ENCODE assay signal across 24 mouse cellular contexts in genomic region chrX:110666853-110667504, GRCm38 (mm10).
A peak's percentile ranks its signal among the peaks of the same experiment; 100 is the strongest.
DNase-seq lines count a peak whose midpoint lies in the region; ATAC-seq and TF ChIP-seq lines count a peak whose summit lies in the region.
"Had no signal": no experiment of that assay in that cellular context is flagged by ENCODE, and none has a peak within 500 bp of the region (broad histone marks: within the 10 kb centered on the region; RNA-seq: fewer than 3 reads in every experiment).

No protein-coding gene starts in this region.

- H3K4me3 ChIP-seq in forebrain, embryonic 13.5 days = no peak overlapping the region
- H3K4me3 ChIP-seq in forebrain, embryonic 10.5 days = no peak overlapping the region
- no peak overlapping the region for H3K4me3 ChIP-seq in forebrain, postnatal 0 days (ENCODE audit: low read depth, low read length)
- H3K4me3 ChIP-seq: heart, adult 2 months; heart, embryonic 12.5 days; hindbrain, embryonic 13.5 days; limb, embryonic 12.5 days; liver, embryonic 15.5 days; neural tube, embryonic 13.5 days had no signal

- H3K27ac ChIP-seq in forebrain, embryonic 13.5 days = no peak overlapping the region
- H3K27ac ChIP-seq in forebrain, embryonic 10.5 days = no peak overlapping the region
- no peak overlapping the region for H3K27ac ChIP-seq in forebrain, postnatal 0 days (ENCODE audit: low read depth, low read length)
- H3K27ac ChIP-seq: heart, adult 2 months; hindbrain, embryonic 13.5 days; limb, embryonic 12.5 days; liver, embryonic 15.5 days; neural tube, embryonic 13.5 days; stomach, postnatal 0 days had no signal

- TF ChIP-seq POLR2A in brain, embryonic 14.5 days (IDR thresholded peaks at IDR 0.05; ENCODE audit: borderline replicate concordance, extremely low read depth, insufficient read depth, insufficient read length, poor library complexity, severe bottlenecking) = no peak

- peak; percentile 53; the same call in 1 of the 2 replicates for ATAC-seq in forebrain, embryonic 13.5 days
- ATAC-seq in forebrain, postnatal 0 days = no peak; the same call in 1 of the 2 replicates
- ATAC-seq in activated CD4-positive, CD25-positive, alpha-beta regulatory T cell, adult 4 months = no peak

- TF ChIP-seq CTCF in brain, embryonic 14.5 days (IDR thresholded peaks at IDR 0.05; ENCODE audit: borderline replicate concordance, extremely low read depth, insufficient read depth, insufficient read length) = no peak
- TF ChIP-seq CTCF in forebrain, postnatal 0 days (IDR thresholded peaks at IDR 0.05; ENCODE audit: low read depth) = no peak

- WGBS in forebrain, embryonic 13.5 days = 70% methylated on average over 5 of the region's 5 CpGs
- 82% methylated on average over 5 of the region's 5 CpGs for WGBS in forebrain, embryonic 10.5 days
- WGBS in forebrain, postnatal 0 days = 56% methylated on average over 5 of the region's 5 CpGs

- H3K9ac ChIP-seq in forebrain, embryonic 13.5 days = no peak overlapping the region
- no peak overlapping the region for H3K9ac ChIP-seq in forebrain, postnatal 0 days
- H3K9ac ChIP-seq: heart, embryonic 12.5 days; hindbrain, embryonic 13.5 days; limb, embryonic 12.5 days; liver, embryonic 15.5 days; lung, embryonic 14.5 days; neural tube, embryonic 13.5 days had no signal

- H3K27me3 ChIP-seq in forebrain, embryonic 13.5 days = no peaks in the 10 kb centered on the region
- H3K27me3 ChIP-seq in forebrain, embryonic 10.5 days (ENCODE audit: poor library complexity, severe bottlenecking) = no peaks in the 10 kb centered on the region
- H3K27me3 ChIP-seq in forebrain, postnatal 0 days (ENCODE audit: insufficient read depth, low read length) = no peaks in the 10 kb centered on the region
- H3K27me3 ChIP-seq: heart, embryonic 12.5 days; hindbrain, embryonic 13.5 days; limb, embryonic 12.5 days; liver, embryonic 15.5 days; neural tube, embryonic 13.5 days had no signal

- H3K36me3 ChIP-seq in forebrain, embryonic 13.5 days (ENCODE audit: poor library complexity, severe bottlenecking) = no peaks in the 10 kb centered on the region
- H3K36me3 ChIP-seq in forebrain, embryonic 10.5 days (replicated peaks) = no peaks in the 10 kb centered on the region
- no peaks in the 10 kb centered on the region for H3K36me3 ChIP-seq in forebrain, postnatal 0 days (ENCODE audit: insufficient read depth)
- H3K36me3 ChIP-seq: heart, embryonic 12.5 days; hindbrain, embryonic 13.5 days; limb, embryonic 12.5 days; liver, embryonic 15.5 days; neural tube, embryonic 13.5 days had no signal

- no peaks in the 10 kb centered on the region for H3K9me3 ChIP-seq in forebrain, embryonic 13.5 days (replicated peaks)
- H3K9me3 ChIP-seq in forebrain, embryonic 10.5 days = no peaks in the 10 kb centered on the region
- H3K9me3 ChIP-seq in forebrain, postnatal 0 days (ENCODE audit: low read length) = no peaks in the 10 kb centered on the region
- H3K9me3 ChIP-seq: heart, embryonic 12.5 days; hindbrain, embryonic 13.5 days; limb, embryonic 12.5 days; liver, embryonic 15.5 days; neural tube, embryonic 13.5 days had no signal

- DNase-seq in forebrain, embryonic 10.5 days (ENCODE audit: extremely low spot score, low spot score) = no peak
- DNase-seq in left cerebral cortex, postnatal 4 days = peak; percentile 22
- DNase-seq in left cerebral cortex, adult 9 months (ENCODE audit: low spot score in 2 of 2) = no peak
- peak; percentile 56 for DNase-seq in brain, embryonic 14.5 days (ENCODE audit: low read depth)
- DNase-seq in forebrain, postnatal 0 days = peak; percentile 1
- DNase-seq: adrenal gland, adult 8-10 months; B cell, adult 2 months; heart, adult 2 months; heart, postnatal 4 days; kidney, adult 18-20 months; kidney, postnatal 4 days; lung, embryonic 14.5 days; lung, postnatal 14 days; right cerebral cortex, postnatal 4 days; thymus, adult 18-20 months; thymus, postnatal 25 days had no signal

- H3K4me2 ChIP-seq in forebrain, embryonic 13.5 days = no peak overlapping the region
- no peak overlapping the region for H3K4me2 ChIP-seq in forebrain, postnatal 0 days (ENCODE audit: low read depth)
- H3K4me2 ChIP-seq: heart, embryonic 12.5 days; hindbrain, embryonic 13.5 days; limb, embryonic 12.5 days; liver, embryonic 15.5 days; lung, embryonic 14.5 days; neural tube, embryonic 13.5 days had no signal

- H3K4me1 ChIP-seq in forebrain, embryonic 13.5 days = no peaks in the 10 kb centered on the region
- no peaks in the 10 kb centered on the region for H3K4me1 ChIP-seq in forebrain, embryonic 10.5 days
- H3K4me1 ChIP-seq in forebrain, postnatal 0 days (ENCODE audit: insufficient read depth) = no peaks in the 10 kb centered on the region
- H3K4me1 ChIP-seq: heart, embryonic 12.5 days; hindbrain, embryonic 13.5 days; limb, embryonic 12.5 days; liver, embryonic 15.5 days; neural tube, embryonic 13.5 days had no signal

- intact Hi-C loops in left cerebral cortex, postnatal 4 days (cut with DNase I) = no loop called here

Comparison
In these comparisons a context has a peak if more than half of its experiments do, and no peak if none do; other contexts are left out.
1. DNase-seq: peak in left cerebral cortex, postnatal 4 days (single experiment), brain, embryonic 14.5 days (single experiment) and forebrain, postnatal 0 days (single experiment); none in forebrain, embryonic 10.5 days (single experiment) and left cerebral cortex, adult 9 months (0 of 2).